In the genomic region with DNA sequence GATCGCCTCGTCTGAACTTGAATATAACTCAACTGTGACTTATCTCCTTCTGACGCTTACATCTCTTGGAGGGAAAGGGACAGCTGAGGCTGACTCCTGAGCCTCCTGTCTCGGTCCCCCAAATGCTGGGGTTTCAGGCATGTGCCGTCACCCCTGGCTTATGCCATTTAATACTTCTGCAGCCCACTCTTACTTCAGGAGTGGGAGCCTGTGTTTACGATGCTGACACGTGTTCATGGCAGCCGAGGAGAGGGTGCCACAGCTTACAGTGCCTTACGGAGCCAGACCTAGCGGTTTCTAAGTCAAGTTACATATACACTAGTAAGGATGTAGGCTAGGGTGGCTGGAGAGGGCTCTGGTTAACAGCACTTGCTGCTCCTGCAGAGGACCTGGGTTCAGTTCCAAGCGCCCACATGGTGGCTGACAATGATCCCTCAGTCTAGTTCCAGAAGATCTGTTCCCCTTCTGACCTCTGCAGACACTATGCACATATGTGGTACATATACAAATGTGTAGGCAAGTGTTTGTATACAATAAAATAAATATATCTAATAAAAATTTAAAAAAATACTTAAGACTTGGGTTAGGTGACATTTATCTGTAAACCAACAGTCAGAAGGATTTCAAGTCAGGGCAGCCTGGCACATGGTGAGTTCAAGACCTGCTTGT, we compare ENCODE assay signal across 23 mouse cellular contexts. TPM values are rescaled to one million over a fixed set of nuclear protein-coding genes. Genes with fewer than 3 reads are reported as not detected.
A peak's percentile ranks its signal among the peaks of the same experiment; 100 is the strongest.
DNase-seq lines count a peak whose midpoint lies in the region; ATAC-seq and TF ChIP-seq lines count a peak whose summit lies in the region.
"Had no signal": no experiment of that assay in that cellular context is flagged by ENCODE, and none has a peak within 500 bp of the region (broad histone marks: within the 10 kb centered on the region; RNA-seq: fewer than 3 reads in every experiment).

No protein-coding gene starts in this region.

- WGBS in heart, postnatal 0 days = 89% methylated on average over 11 of the region's 11 CpGs
- WGBS in liver, postnatal 0 days (ENCODE audit: insufficient replicate concordance) = 72% methylated on average over 11 of the region's 11 CpGs

- no peak overlapping the region for H3K9ac ChIP-seq in heart, postnatal 0 days (replicated peaks; ENCODE audit: low read depth, low read length)
- no peak overlapping the region for H3K9ac ChIP-seq in liver, postnatal 0 days (replicated peaks)
- H3K9ac ChIP-seq: embryonic facial prominence, embryonic 15.5 days; forebrain, postnatal 0 days; hindbrain, embryonic 12.5 days; liver, embryonic 14.5 days had no signal

- H3K27ac ChIP-seq in heart, postnatal 0 days (ENCODE audit: low read depth) = peak overlapping the region; percentile 57; the same call in 1 of the 2 replicates
- peak overlapping the region; percentile 72 for H3K27ac ChIP-seq in liver, postnatal 0 days (ENCODE audit: low read depth)
- H3K27ac ChIP-seq: embryonic facial prominence, embryonic 15.5 days; heart, adult 2 months; hindbrain, embryonic 12.5 days; limb, embryonic 10.5 days; liver, embryonic 14.5 days had no signal

- no peak for ATAC-seq in heart, postnatal 0 days (ENCODE audit: insufficient read depth, low read depth)
- peak; percentile 12; the same call in 1 of the 2 replicates for ATAC-seq in liver, postnatal 0 days
- no peak for ATAC-seq in activated CD4-positive, CD25-positive, alpha-beta regulatory T cell, adult 4 months
- ATAC-seq: forebrain, postnatal 0 days; inflammation-experienced regulatory T-cells, adult 6 months had no signal

- H3K36me3 ChIP-seq in heart, postnatal 0 days (replicated peaks; ENCODE audit: control insufficient read depth, insufficient read depth, low read length) = peaks cover 87% of the 10 kb centered on the region
- peaks cover 74% of the 10 kb centered on the region for H3K36me3 ChIP-seq in liver, postnatal 0 days (replicated peaks; ENCODE audit: insufficient read depth, low read length)

- no peaks in the 10 kb centered on the region for H3K4me1 ChIP-seq in heart, postnatal 0 days (ENCODE audit: control insufficient read depth, insufficient read depth)
- H3K4me1 ChIP-seq in liver, postnatal 0 days (ENCODE audit: insufficient read depth) = 0 out of 2 replicates have a peak, but pooled peaks cover 3% of the 10 kb centered on the region
- H3K4me1 ChIP-seq: embryonic facial prominence, embryonic 15.5 days; hindbrain, embryonic 12.5 days; limb, embryonic 10.5 days had no signal

- H3K9me3 ChIP-seq in heart, postnatal 0 days (replicated peaks; ENCODE audit: control insufficient read depth, low read length) = no peaks in the 10 kb centered on the region
- no peaks in the 10 kb centered on the region for H3K9me3 ChIP-seq in liver, postnatal 0 days (ENCODE audit: low read length)
- H3K9me3 ChIP-seq: embryonic facial prominence, embryonic 15.5 days; hindbrain, embryonic 12.5 days; limb, embryonic 10.5 days had no signal

- no peak for TF ChIP-seq EP300 in heart, postnatal 0 days (IDR thresholded peaks at IDR 0.05; ENCODE audit: low read depth)
- no peak for TF ChIP-seq EP300 in liver, postnatal 0 days (IDR thresholded peaks at IDR 0.05; ENCODE audit: low read depth)

- H3K4me3 ChIP-seq in heart, postnatal 0 days (ENCODE audit: low read depth, low read length) = no peak overlapping the region
- H3K4me3 ChIP-seq in liver, postnatal 0 days (ENCODE audit: low read depth, low read length) = 0 out of 2 replicates have a peak overlapping the region, but pooled peaks have one; percentile 4
- H3K4me3 ChIP-seq: embryonic facial prominence, embryonic 15.5 days; heart, adult 2 months; hindbrain, embryonic 12.5 days; limb, embryonic 10.5 days had no signal

- TF ChIP-seq CTCF in heart, postnatal 0 days (IDR thresholded peaks at IDR 0.05; ENCODE audit: low read depth) = no peak
- TF ChIP-seq CTCF in liver, postnatal 0 days (IDR thresholded peaks at IDR 0.05; ENCODE audit: low read depth) = no peak

- no peaks in the 10 kb centered on the region for H3K27me3 ChIP-seq in heart, postnatal 0 days (ENCODE audit: control insufficient read depth, insufficient read depth, low read length)
- H3K27me3 ChIP-seq in liver, postnatal 0 days (ENCODE audit: insufficient read depth, low read length) = no peaks in the 10 kb centered on the region
- H3K27me3 ChIP-seq: embryonic facial prominence, embryonic 15.5 days; hindbrain, embryonic 12.5 days had no signal

- no peak overlapping the region for H3K4me2 ChIP-seq in heart, postnatal 0 days (ENCODE audit: low read depth, low read length)
- H3K4me2 ChIP-seq in liver, postnatal 0 days (ENCODE audit: low read depth, low read length) = peak overlapping the region; percentile 45; the same call in 1 of the 2 replicates
- H3K4me2 ChIP-seq: embryonic facial prominence, embryonic 15.5 days; hindbrain, embryonic 12.5 days had no signal

- DNase-seq in heart, postnatal 0 days (ENCODE audit: low spot score) = no peak
- DNase-seq in heart, adult 9 months (ENCODE audit: low spot score in 2 of 2) = no peak
- peak; percentile 21 for DNase-seq in thymus, postnatal 4 days
- no peak for DNase-seq in thymus, postnatal 0 days (ENCODE audit: low spot score)
- no peak for DNase-seq in liver, postnatal 0 days
- no peak for DNase-seq in c-Kit-positive CD71-positive TER-119-positive erythroid progenitor cells, embryonic 14.5 days (ENCODE audit: low spot score)
- DNase-seq: cerebellum, adult 11-12 months; cerebellum, postnatal 25 days; forebrain, postnatal 0 days; gastrocnemius, postnatal 10 days; heart, postnatal 14 days; kidney, adult 8-10 months; kidney, postnatal 36 days; layer of hippocampus, adult 9-11 months; lung, postnatal 14 days; retina, postnatal 1 day had no signal

RNA-seq across cellular contexts. Expression of a gene that starts 9.8 kb away (rescaled TPM):
- total RNA-seq in heart, postnatal 0 days (2014; rRNA removed; ENCODE audit: low replicate concordance) = 5.1 and 6.8 TPM in 2 replicates
- polyA plus RNA-seq in heart, postnatal 0 days (2015; fragmentation: Nextera tagmentation; extraction: Ambion mirVana) = 4.1 and 4.2 TPM in 2 replicates
- polyA plus RNA-seq in thymus, postnatal 0 days (2015; fragmentation: Nextera tagmentation; extraction: Ambion mirVana) = 8.1 and 8.4 TPM in 2 replicates
- 2.8 and 3.7 TPM in 2 replicates for polyA plus RNA-seq in liver, postnatal 0 days (2015; fragmentation: Nextera tagmentation; extraction: Ambion mirVana)
- 1 to 10 TPM; 1.7 TPM for polyA plus RNA-seq in activated CD4-positive, CD25-positive, alpha-beta regulatory T cell, adult 4 months (2017; shearing (Covaris generic))

RNA-seq across cellular contexts. Expression of a gene that starts 36.6 kb away (rescaled TPM):
- 11.4 and 23.6 TPM in 2 replicates for total RNA-seq in heart, postnatal 0 days (2014; rRNA removed; ENCODE audit: low replicate concordance)
- 18.6 and 19.1 TPM in 2 replicates for polyA plus RNA-seq in heart, postnatal 0 days (2015; fragmentation: Nextera tagmentation; extraction: Ambion mirVana)
- polyA plus RNA-seq in thymus, postnatal 0 days (2015; fragmentation: Nextera tagmentation; extraction: Ambion mirVana) = 73.7 and 81.7 TPM in 2 replicates
- 12.9 and 15.0 TPM in 2 replicates for polyA plus RNA-seq in liver, postnatal 0 days (2015; fragmentation: Nextera tagmentation; extraction: Ambion mirVana)
- polyA plus RNA-seq in activated CD4-positive, CD25-positive, alpha-beta regulatory T cell, adult 4 months (2017; shearing (Covaris generic)) = 10 to 100 TPM; 45.3 to 51.8 TPM

RNA-seq across cellular contexts. Expression of a gene that starts 45.4 kb away (rescaled TPM):
- total RNA-seq in heart, postnatal 0 days (2014; rRNA removed; ENCODE audit: low replicate concordance) = 47.3 and 93.0 TPM in 2 replicates
- polyA plus RNA-seq in heart, postnatal 0 days (2015; fragmentation: Nextera tagmentation; extraction: Ambion mirVana) = 27.1 and 31.3 TPM in 2 replicates
- 35.5 and 44.6 TPM in 2 replicates for polyA plus RNA-seq in thymus, postnatal 0 days (2015; fragmentation: Nextera tagmentation; extraction: Ambion mirVana)
- 10.5 and 11.3 TPM in 2 replicates for polyA plus RNA-seq in liver, postnatal 0 days (2015; fragmentation: Nextera tagmentation; extraction: Ambion mirVana)
- 10 to 100 TPM; 44.4 to 62.8 TPM for polyA plus RNA-seq in activated CD4-positive, CD25-positive, alpha-beta regulatory T cell, adult 4 months (2017; shearing (Covaris generic))
